Mouse (Mus musculus) cerebellum, adult (tissue): ENCODE results near the gene Ccdc171.
"Not testable (repeated sequence)": the region's sequence is repeated elsewhere in the genome, so short reads cannot be mapped to it uniquely, and the experiment has no call there.

Source experiments
- ATAC-seq: cut with Nextera tagmentation; 2 replicates; pipeline ENCODE4 v1.9.2; 2017; ENCODE audit warnings: mild to moderate bottlenecking, moderate library complexity, mixed read lengths; ENCODE audit not compliant: insufficient number of reproducible peaks, low FRiP score, low TSS enrichment

Gene Ccdc171

DNA sequence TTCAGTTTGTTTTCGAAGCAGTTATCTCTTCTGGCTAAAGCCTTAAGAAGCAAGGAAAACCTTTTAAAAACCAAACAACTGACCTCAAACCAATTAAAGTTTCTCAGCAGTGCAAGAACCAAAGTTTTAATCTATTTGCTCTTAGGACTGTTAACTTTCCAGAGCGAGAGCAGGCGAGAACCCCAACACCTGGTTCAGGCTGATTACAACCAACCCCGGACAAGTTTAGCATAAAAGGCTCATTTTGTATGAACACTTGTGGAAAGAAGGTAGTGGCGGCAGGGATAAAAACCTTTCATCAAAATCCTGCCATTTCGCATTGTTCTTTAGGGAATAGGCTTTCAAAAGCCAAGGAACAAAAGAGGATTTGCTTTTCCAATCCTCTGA is 896 bp upstream of the Ccdc171 start:
- no peak for ATAC-seq

DNA sequence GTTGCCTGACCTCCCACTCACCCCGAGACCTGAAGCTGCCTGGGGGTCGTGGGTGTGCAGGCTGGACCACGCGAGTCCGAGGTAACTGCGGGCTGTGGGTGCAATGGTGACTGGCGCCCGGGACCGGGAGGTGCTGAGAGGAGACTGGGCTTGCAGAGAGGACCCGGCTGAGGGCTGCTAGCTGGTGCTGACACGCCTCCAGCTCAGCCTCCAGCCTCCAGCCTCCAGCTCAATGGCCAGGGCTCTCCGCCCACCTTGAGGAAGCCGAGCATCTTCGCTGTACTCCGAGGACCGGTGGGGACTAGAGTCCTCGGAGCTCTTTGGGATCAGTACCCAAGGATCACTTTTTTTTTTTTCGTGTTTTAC is 328 bp downstream of the Ccdc171 start:
- no peak; the same call in none of the 2 replicates for ATAC-seq

DNA sequence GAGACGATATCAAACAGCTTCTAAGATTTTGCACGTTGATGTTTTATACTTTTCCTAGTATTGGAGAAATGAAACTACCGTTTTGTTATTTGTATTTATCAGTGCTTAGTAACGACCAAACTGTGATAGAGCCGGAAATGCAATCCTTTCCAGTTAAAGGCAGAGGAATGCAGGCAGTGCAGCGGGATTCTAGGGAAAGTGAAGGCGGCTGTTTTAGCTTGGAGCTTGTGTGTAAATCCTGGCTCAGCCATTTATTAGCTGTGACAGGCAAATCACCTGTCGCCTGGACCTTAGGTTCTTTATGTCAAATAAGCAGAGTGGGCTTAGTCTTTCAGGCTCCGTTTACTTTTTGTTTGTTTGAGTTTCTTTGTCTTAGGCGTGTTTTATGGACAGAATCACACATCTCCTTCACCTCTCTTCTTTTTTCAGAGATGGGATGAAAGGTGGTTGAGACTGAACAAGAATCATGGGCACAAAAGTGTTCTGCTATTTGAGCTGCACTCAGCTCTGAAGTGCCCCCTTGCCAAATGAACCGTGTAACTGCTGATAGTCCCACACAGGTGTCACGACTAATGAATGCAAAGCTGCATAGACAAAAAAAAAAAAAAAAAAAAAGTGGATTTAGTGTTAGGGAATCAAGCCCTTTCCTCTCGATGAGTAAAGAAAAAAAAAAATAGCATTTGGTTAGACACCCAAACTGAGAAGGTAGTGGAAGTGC is 1.1 kb downstream of the Ccdc171 start:
- ATAC-seq = no peak

DNA sequence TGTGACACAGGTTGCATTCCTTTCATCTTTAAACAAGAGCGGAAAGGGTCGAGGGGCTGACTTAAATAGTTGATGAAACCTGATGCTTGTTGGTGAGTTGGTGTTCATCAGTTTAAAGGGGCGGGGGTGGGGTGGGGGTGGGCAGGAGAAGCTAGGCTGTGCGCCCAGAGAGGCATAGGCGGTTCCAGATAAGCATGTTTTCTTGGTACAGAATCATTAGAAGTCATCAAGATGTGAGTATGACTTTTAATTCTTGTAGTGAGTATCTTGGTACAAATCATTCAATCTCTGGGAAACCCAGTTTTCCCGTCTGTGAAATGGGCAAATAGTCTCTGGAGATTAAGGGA is 1.6 kb downstream of the Ccdc171 start:
- ATAC-seq = no peak

DNA sequence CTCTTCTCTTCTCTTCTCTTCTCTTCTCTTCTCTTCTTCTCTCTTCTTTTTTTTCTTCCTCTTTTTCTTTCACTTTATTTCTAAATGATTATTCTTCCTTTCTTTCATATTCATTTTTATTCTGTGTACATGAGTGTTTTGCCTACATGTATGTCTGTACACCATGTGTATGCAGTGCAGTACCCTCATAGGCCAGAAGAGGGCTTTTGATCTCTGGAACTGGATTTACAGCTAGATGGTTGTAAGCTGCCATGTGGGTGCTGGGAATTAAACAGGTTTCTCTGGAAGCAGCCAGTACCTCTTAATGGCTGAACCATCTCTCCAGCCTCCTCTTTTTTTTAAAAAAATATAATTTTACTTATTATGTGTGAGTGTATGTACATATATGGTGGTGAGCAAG is 2.6 kb downstream of the Ccdc171 start:
- no peak for ATAC-seq

DNA sequence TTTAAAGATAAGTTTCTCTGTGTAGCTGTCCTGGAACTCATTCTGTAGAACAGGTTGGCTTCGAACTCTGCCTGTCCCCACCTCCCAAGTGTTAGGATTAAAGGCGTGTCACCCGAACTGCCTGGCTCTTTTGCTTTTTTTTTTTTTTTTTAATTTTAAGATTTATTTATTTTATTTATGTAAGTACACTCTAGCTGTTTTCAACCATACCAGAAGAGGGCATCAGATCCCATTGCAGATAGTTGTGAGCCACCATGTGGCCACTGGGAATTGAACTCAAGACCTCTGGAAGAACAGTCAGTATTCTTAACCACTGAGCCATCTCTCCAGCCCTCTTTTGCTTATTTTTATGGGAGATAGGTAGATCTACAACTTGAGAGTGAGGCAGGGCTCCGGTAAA is 4.7 kb downstream of the Ccdc171 start:
- not testable (repeated sequence) for ATAC-seq

DNA sequence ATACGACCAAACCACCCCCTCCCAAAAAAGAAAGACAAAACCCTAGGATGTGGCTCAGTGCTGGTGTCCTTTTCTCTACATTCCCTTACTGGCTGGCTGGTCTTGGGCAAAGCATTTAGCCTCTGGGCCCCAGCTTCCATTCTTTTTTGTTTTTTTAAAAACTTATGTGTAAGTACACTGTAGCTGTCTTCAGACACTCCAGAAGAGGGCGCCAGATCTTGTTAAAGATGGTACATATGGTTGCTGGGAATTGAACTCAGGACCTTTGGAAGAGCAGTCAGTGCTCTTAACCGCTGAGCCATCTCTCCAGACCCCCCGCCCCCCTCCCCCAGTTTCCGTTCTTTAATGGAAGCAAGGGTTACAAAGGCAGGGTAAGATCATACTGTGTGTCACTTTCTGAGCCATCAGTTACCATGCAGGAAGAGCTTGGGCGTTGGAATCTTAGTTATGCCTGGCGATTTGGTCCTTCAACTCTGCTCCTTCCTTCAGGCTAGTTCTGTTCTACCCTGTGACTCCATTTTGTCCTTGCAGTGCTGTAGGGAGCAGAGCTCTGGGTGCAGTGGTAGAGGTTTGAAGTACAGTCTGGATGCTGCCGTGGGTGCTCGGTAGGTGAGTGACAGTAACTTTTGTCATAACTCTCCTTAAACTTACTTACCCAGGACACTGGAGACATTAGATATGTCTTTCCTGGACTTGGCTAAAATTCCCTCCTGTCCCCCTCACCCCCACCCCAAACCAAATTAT is 8.0 kb downstream of the Ccdc171 start:
- no peak for ATAC-seq

DNA sequence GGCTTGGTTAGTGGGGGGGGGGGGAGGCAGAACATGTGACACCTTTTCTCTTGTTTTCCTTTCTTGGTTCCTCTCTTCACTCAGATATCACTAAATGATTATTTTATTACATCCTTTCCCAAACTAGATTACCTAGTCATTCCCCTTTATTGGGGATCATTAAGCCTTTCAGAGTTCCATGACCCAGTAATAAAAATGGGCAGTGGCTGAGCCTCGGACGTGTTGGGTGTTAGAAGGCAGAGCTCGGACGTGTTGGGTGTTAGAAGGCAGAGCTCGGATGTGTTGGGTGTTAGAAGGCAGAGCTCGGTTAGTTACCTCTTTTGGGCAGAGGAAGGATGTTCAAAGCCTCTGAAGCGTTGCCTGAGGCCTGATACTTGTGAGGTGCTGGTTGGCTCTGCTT is 8.7 kb downstream of the Ccdc171 start:
- no peak for ATAC-seq

DNA sequence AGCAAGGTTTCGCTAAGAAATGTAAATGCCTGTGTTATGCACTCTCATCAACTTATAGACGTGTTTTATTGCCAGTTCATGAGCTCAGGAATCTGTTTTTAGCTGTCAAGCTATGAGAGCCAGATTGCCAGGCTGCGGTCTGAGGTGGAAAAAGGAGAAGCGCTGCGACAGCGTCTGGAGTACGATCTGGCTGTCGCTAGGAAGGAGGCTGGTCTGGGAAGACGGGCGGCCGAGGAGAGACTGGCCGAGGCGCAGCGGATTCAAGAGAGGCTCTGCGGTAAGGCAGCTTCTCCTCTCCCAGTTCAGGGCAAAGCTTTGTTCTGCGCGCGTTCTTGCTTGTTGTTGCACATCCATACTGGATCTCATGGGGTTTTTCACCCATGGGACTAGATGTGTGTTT is 24.2 kb downstream of the Ccdc171 start:
- no peak for ATAC-seq

DNA sequence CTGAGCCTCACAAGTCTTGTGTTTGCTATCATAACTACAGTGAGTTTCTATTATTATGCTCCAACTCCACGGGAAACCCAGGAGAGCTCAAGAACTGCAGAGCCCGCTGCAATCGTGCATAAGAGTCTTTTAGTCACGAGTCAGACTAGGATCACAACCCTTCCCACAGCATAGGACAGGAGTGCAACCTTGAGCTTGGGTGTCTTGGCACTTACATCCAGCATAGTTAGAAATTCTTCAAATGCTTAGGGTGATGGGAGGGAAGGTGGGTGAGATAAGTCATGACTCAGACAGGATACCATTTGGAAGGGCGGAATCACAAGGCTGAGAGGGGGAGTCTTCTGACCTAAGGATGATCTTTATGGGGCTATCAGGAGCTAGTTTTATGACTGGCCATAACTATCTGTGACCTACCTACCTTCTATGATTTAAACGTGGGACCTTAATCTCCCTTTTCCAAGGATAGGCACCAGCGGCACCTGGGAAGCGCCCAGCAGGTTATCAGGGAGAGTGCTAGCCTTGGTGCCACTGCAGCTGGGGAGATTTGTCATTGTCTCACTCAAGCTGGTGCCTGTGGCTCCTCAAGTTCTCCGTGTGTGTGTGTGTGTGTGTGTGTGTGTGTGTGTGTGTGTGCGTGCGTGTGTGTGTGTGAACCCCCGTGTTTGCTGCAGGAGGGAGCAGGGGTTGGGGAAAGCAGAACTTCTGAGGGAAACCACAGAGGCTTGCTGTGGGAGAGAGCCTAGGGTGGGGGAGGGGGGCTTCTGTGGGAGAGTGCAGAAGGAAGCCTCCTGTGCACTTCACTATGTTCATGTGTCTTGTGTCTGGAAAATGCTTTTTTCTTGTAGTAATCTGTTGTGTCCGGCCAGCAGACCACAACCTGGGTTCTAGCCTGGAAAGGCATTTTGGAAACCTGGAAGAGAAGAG is 42.1 kb downstream of the Ccdc171 start:
- no peak for ATAC-seq

DNA sequence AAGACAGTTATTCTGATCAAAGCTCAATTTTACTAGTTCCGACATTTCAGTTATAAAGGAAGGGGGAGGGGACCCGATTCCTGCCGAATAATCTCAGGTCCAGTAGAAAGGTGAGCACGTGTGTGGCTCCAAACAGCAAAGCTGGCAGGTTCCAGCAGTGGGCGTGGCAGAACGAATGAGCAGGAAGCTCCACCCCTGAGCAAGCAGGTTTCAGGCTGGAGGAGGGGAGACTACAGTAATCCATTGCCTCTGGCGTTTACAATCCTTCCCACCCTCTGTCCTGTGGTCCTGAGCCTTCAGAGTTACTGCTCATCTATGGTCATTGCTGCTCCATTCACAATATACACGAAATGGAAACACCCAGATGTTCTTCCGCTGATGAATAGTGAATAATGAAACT is 42.8 kb downstream of the Ccdc171 start:
- ATAC-seq = not testable (repeated sequence)

DNA sequence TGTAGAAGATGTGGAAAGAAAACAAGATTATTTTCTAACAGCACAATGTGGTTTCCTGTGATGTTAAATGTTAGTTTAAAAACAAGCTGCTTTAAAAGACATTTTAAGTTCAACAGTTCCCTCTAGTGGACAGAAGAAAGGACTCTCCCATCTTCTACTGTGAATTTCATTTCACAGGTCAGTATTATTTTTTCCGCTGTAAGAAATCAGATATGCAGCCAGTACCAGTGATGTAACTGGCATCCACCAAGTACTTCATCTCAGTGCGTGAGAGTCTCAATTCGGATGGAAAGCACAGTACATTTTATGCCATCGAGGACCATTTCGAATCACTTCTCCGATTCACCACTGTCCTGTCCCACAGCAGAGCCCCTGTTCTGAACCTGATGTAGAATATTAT is 45.2 kb downstream of the Ccdc171 start:
- peak; percentile 70; the same call in 1 of the 2 replicates for ATAC-seq

DNA sequence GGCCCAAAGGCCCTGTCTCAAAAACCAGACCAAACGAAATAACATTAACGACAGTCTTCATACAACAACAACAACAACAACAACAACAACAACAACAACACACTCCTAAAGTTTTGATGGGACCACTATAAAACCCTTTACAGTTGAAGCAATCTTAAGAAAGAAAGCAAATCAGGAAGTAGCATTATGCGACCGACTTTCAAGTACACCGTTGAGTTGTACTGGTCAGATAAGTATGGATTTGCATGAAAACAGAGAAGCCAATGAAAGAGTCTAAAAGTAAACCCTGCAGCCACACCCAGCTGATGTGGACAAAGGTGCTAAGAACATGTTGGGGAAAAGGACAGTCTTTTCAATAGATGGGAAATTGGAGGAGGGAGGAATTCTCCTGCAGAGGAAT is 45.7 kb downstream of the Ccdc171 start:
- no peak for ATAC-seq

DNA sequence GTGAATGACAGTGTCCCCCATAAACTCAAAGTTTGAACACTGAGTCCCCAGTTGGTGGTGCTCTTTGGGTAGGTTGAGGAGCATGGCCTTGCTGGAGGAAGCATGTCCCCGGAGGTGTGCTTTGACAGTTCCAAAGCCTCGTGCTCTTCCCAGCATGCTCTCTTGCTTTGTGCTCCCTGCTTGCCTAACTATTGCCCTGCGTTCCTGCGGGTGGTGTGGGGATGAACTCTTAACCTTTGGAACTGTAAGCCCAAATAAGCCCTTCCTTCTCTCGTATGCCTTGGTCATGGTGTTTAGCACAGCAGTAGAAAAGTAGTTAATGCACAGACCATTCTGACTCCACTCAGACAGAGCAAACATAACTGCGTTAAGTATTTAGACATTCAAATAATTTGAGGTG is 47.2 kb downstream of the Ccdc171 start:
- ATAC-seq = no peak

DNA sequence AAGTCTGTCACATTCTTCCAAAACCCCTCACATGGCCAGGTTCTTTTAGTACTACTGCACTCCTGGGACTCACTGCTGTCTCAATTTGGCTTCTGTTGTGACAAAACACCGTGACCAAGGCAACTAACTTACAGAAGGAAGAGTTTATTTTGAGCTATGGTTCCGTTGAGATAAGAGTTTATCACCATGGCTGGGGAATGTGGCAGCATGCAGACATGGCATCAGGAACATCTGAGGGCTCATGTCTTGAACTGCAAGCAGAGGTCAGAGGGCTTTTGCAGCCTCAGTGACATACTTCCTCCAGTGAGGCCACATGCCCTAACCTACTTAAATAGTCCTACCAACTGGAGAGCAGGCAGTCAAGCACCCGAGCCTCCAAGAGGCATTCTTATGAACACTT is 51.0 kb downstream of the Ccdc171 start:
- no peak for ATAC-seq

DNA sequence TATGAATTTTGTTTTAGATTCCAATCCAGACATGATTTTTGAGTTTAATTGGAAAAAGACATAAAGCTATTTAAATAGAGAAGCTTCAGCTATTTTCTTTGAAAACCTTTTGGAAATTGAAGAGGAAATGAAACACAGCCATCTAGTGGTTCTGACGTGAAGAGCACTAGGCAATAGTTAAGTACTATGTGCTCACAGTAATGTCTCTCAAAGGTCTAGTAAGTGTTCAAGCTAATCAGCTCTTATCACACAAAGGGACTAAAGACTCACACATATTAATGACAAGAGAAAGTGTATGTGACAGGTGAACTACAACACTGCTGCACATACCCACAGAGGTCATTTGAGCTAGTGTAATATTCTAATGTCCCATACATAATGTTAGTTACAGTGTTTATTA is 54.8 kb downstream of the Ccdc171 start:
- no peak for ATAC-seq

DNA sequence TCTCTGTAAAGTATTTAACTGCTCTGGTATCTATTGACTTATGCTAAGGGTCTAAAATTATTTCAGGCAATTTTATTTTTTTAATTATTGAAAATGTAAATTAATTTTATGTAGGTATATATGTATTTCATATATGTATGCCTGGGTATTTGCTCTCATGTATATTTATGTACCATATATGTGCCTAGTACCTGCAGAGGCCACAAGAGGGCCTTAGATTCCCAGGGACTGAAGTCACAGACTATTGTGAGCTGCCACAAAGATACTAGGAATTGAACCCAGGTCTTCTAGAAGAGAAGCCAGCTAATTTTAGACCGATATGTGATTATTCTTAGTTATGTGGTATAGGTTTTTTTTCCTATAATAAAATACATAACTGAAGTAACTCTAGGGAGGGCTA is 62.2 kb downstream of the Ccdc171 start:
- ATAC-seq = no peak

DNA sequence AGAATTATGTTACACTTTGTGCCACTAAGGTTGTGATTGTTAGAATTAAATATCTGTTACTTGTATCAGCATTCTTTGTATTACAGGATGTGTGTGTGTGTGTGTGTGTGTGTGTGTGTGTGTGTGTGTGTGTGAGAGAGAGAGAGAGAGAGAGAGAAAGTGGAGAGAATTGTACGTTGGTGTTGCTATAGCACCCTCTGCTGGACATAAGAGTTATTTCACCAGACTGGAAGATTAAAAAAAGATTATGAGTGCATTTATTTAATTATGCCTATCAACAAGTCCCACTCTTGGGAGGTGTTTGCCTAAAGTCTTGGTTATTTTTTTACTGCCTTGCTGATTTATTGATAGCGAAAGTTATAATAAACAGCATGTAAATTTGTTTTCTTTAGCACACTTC is 71.1 kb downstream of the Ccdc171 start:
- no peak for ATAC-seq

DNA sequence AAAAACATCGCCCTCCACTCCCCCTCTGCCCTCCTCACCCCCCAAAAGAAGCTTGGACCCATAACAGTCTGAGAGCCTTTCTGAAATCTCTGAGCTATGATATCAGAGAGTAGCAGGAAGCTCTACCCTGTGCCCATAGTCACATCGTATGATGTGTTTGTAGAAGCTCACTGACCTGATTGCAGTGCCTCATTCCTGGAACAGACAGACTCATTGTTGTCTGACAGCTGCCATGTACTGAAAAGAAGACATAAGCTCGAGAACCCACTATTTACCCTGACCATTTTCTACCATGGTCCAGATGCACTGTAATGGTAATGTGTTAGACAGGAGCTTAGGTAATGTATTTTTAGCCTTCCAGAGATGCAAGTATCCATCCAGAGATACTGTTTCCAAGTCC is 85.8 kb downstream of the Ccdc171 start:
- no peak for ATAC-seq

DNA sequence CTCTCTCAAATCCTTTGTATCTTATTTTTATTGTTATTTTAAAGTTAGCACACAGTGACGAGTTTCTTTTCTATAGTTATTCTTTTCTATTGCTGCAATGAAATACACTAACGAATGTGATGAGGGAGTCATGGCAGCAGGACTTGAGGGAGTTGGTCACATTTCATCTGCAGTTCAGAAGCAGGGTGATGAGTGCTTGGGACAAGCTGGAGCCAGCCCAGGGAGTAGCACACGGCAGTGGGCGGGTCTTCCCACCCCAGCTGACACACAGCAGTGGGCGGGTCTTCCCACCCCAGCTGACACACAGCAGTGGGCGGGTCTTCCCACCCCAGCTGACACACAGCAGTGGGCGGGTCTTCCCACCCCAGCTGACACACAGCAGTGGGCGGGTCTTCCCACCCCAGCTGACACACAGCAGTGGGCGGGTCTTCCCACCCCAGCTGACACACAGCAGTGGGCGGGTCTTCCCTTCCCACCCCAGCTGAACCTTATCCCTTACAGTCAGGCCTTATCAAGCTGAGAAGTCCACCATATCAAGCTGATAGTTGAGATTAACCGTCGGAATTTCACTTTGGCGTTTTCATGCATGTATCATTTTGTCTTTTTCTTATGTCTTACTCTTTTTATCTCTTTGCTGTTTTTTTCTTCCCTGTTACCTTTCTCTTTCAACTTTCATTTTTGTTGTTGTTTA is 97.8 kb downstream of the Ccdc171 start:
- not testable (repeated sequence) for ATAC-seq

DNA sequence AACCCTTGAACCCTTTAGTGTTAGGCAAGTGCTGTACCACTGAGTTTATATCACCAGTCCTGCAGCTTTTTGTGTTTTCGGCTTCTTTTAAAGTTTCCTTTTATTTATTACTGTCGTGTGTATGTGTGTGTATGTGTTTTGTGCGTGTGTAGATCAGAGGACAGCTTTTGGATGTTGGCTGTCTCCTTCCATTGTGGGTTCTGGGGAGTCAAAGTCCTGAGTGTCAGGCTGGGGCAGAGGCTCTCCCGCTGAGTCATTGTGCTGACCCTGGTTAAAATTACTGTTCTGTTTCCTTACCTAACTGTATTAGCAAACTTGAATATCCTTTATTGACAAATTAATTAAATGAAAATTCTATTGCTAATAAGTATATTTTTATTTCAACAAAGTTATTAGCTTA is 98.4 kb downstream of the Ccdc171 start:
- ATAC-seq = no peak
